8 mouse cellular contexts compared by ENCODE assay signal in genomic region chr3:146450371-146450841, GRCm38 (mm10). TPM values are rescaled to one million over a fixed set of nuclear protein-coding genes. Genes with fewer than 3 reads are reported as not detected.
DNase-seq lines count a peak whose midpoint lies in the region; ATAC-seq and TF ChIP-seq lines count a peak whose summit lies in the region.

No protein-coding gene starts in this region.

- dilution Hi-C loops in CH12.LX (cut with MboI; ENCODE audit: extremely low pct_ligation_motif_present, extremely low pct_unique_long_range_greater_than_20kb, low sequenced_read_pairs) = no loop called here

- TF ChIP-seq POLR2A in CH12.LX (IDR thresholded peaks at IDR 0.05; ENCODE audit: low read depth, low read length) = peak; percentile 99
- TF ChIP-seq POLR2A in testis, adult 2 months (IDR thresholded peaks at IDR 0.05; ENCODE audit: control insufficient read depth, low read depth, low read length) = peak; percentile 87

- peaks cover 9 to 21% of the 10 kb centered on the region in 2 experiments for H3K4me1 ChIP-seq in CH12.LX (ENCODE audit: control insufficient read depth in 1 of 2, insufficient read depth in 2 of 2)
- H3K4me1 ChIP-seq in forebrain, embryonic 12.5 days = peaks cover 5% of the 10 kb centered on the region; the same call in 1 of the 2 replicates
- peaks cover 8% of the 10 kb centered on the region for H3K4me1 ChIP-seq in heart, postnatal 0 days (ENCODE audit: control insufficient read depth, insufficient read depth)
- H3K4me1 ChIP-seq in liver, embryonic 16.5 days (ENCODE audit: control insufficient read depth, low read depth, low read length) = peaks cover 16% of the 10 kb centered on the region
- H3K4me1 ChIP-seq in neural tube, embryonic 13.5 days (replicated peaks) = peaks cover 20% of the 10 kb centered on the region
- peaks cover 13% of the 10 kb centered on the region for H3K4me1 ChIP-seq in testis, adult 2 months (ENCODE audit: control insufficient read depth, insufficient read depth, low read length)

- peak in 1 of 2 experiments; percentile 32; a peak in 2 of 4 replicates for TF ChIP-seq CTCF in CH12.LX (conservative IDR thresholded peaks at IDR 0.05 in 1 of 2, IDR thresholded peaks at IDR 0.05 in 1 of 2; ENCODE audit: low read depth in 2 of 2, low read length in 2 of 2)
- TF ChIP-seq CTCF in heart, postnatal 0 days (IDR thresholded peaks at IDR 0.05; ENCODE audit: low read depth) = peak; percentile 30
- TF ChIP-seq CTCF in testis, adult 2 months (IDR thresholded peaks at IDR 0.05; ENCODE audit: control insufficient read depth, insufficient read depth, insufficient replicate concordance, low read depth, low read length) = no peak

- peak overlapping the region; percentile 77 for H3K9ac ChIP-seq in CH12.LX (ENCODE audit: insufficient read depth, low read depth)
- H3K9ac ChIP-seq in forebrain, embryonic 12.5 days = peak overlapping the region; percentile 54
- peak overlapping the region; percentile 71 for H3K9ac ChIP-seq in heart, postnatal 0 days (replicated peaks; ENCODE audit: low read depth, low read length)
- peak overlapping the region; percentile 79 for H3K9ac ChIP-seq in liver, embryonic 16.5 days (ENCODE audit: low read depth, low read length)
- H3K9ac ChIP-seq in neural tube, embryonic 13.5 days = peak overlapping the region; percentile 73

- H3K27me3 ChIP-seq in CH12.LX (replicated peaks) = no peaks in the 10 kb centered on the region
- H3K27me3 ChIP-seq in forebrain, embryonic 12.5 days = no peaks in the 10 kb centered on the region
- no peaks in the 10 kb centered on the region for H3K27me3 ChIP-seq in heart, postnatal 0 days (ENCODE audit: control insufficient read depth, insufficient read depth, low read length)
- no peaks in the 10 kb centered on the region for H3K27me3 ChIP-seq in liver, embryonic 16.5 days (ENCODE audit: control insufficient read depth, insufficient read depth, low read depth, low read length)
- H3K27me3 ChIP-seq in neural tube, embryonic 13.5 days = no peaks in the 10 kb centered on the region
- H3K27me3 ChIP-seq in testis, adult 2 months (ENCODE audit: control insufficient read depth, insufficient read depth, low read length) = no peaks in the 10 kb centered on the region

- DNase-seq in CH12.LX (ENCODE audit: extremely low read depth) = peak; percentile 99
- DNase-seq in c-Kit-positive CD71-positive TER-119-negative erythroid progenitor cells, embryonic 14.5 days (ENCODE audit: low read depth) = peak; percentile 91
- DNase-seq in heart, postnatal 0 days (ENCODE audit: low spot score) = peak; percentile 93
- peak; percentile 99 for DNase-seq in kidney, postnatal 4 days

- TF ChIP-seq EP300 in CH12.LX (IDR thresholded peaks at IDR 0.05; ENCODE audit: low read length) = no peak
- no peak for TF ChIP-seq EP300 in heart, postnatal 0 days (IDR thresholded peaks at IDR 0.05; ENCODE audit: low read depth)

- peaks cover 3% of the 10 kb centered on the region; the same call in 1 of the 2 replicates for H3K79me2 ChIP-seq in CH12.LX (replicated peaks; ENCODE audit: control insufficient read depth, extremely low read depth, insufficient read depth, poor library complexity, severe bottlenecking)

- H3K9me3 ChIP-seq in CH12.LX (replicated peaks; ENCODE audit: low read length) = no peaks in the 10 kb centered on the region
- peaks cover 6% of the 10 kb centered on the region; the same call in 1 of the 2 replicates for H3K9me3 ChIP-seq in forebrain, embryonic 12.5 days
- H3K9me3 ChIP-seq in heart, postnatal 0 days (replicated peaks; ENCODE audit: control insufficient read depth, low read length) = no peaks in the 10 kb centered on the region
- no peaks in the 10 kb centered on the region for H3K9me3 ChIP-seq in liver, embryonic 16.5 days (replicated peaks; ENCODE audit: control insufficient read depth, low read length)
- H3K9me3 ChIP-seq in neural tube, embryonic 13.5 days = no peaks in the 10 kb centered on the region

- H3K4me3 ChIP-seq in CH12.LX (replicated peaks in 1 of 3; ENCODE audit: low read depth in 2 of 3, low read length in 2 of 3, poor library complexity in 1 of 3) = peak overlapping the region; percentile 64 to 91 (median 89)
- peak overlapping the region; percentile 53 for H3K4me3 ChIP-seq in forebrain, embryonic 12.5 days (replicated peaks)
- peak overlapping the region; percentile 68 for H3K4me3 ChIP-seq in heart, postnatal 0 days (ENCODE audit: low read depth, low read length)
- peak overlapping the region; percentile 72 for H3K4me3 ChIP-seq in liver, embryonic 16.5 days (ENCODE audit: low read depth, low read length)
- peak overlapping the region; percentile 50 for H3K4me3 ChIP-seq in neural tube, embryonic 13.5 days
- peak overlapping the region; percentile 97 for H3K4me3 ChIP-seq in testis, adult 2 months (ENCODE audit: control insufficient read depth, low read depth, low read length)

- peaks cover 2 to 25% of the 10 kb centered on the region in 2 experiments for H3K36me3 ChIP-seq in CH12.LX (replicated peaks in 1 of 2; ENCODE audit: control insufficient read depth in 1 of 2, insufficient read depth in 1 of 2, low read length in 1 of 2)
- 0 out of 2 replicates have a peak, but pooled peaks cover 8% of the 10 kb centered on the region for H3K36me3 ChIP-seq in forebrain, embryonic 12.5 days (replicated peaks)
- H3K36me3 ChIP-seq in heart, postnatal 0 days (replicated peaks; ENCODE audit: control insufficient read depth, insufficient read depth, low read length) = peaks cover 7% of the 10 kb centered on the region; the same call in 1 of the 2 replicates
- H3K36me3 ChIP-seq in liver, embryonic 16.5 days (ENCODE audit: control insufficient read depth, insufficient read depth) = peaks cover 5% of the 10 kb centered on the region; the same call in 1 of the 2 replicates
- peaks cover 8% of the 10 kb centered on the region for H3K36me3 ChIP-seq in neural tube, embryonic 13.5 days
- no peaks in the 10 kb centered on the region for H3K36me3 ChIP-seq in testis, adult 2 months (ENCODE audit: control insufficient read depth, insufficient read depth, low read length)

- no peak for TF ChIP-seq RAD21 in CH12.LX (IDR thresholded peaks at IDR 0.05; ENCODE audit: low read depth, low read length)

- peak overlapping the region; percentile 91 for H3K4me2 ChIP-seq in CH12.LX (ENCODE audit: insufficient read depth, low read depth, poor library complexity, severe bottlenecking)
- peak overlapping the region; percentile 69 for H3K4me2 ChIP-seq in forebrain, embryonic 12.5 days
- peak overlapping the region; percentile 70 for H3K4me2 ChIP-seq in heart, postnatal 0 days (ENCODE audit: low read depth, low read length)
- peak overlapping the region; percentile 93 for H3K4me2 ChIP-seq in liver, embryonic 16.5 days (ENCODE audit: low read depth, low read length)
- peak overlapping the region; percentile 70 for H3K4me2 ChIP-seq in neural tube, embryonic 13.5 days

- in situ Hi-C loops in CH12.LX (cut with MboI; ENCODE audit: low pct_ligation_motif_present, low pct_unique_long_range_greater_than_20kb, low sequenced_read_pairs) = no loop called here

- peak overlapping the region; percentile 29; the same call in 1 of the 2 replicates for H3K27ac ChIP-seq in CH12.LX (ENCODE audit: insufficient read depth, low read depth)
- H3K27ac ChIP-seq in forebrain, embryonic 12.5 days = peak overlapping the region; percentile 58
- H3K27ac ChIP-seq in heart, postnatal 0 days (ENCODE audit: low read depth) = peak overlapping the region; percentile 85
- H3K27ac ChIP-seq in liver, embryonic 16.5 days (ENCODE audit: low read length) = peak overlapping the region; percentile 82
- H3K27ac ChIP-seq in neural tube, embryonic 13.5 days (replicated peaks) = peak overlapping the region; percentile 74
- H3K27ac ChIP-seq in testis, adult 2 months (ENCODE audit: control insufficient read depth, insufficient read depth, low read depth, low read length) = peak overlapping the region; percentile 78

- peak; percentile 99 for ATAC-seq in forebrain, embryonic 12.5 days (ENCODE audit: low FRiP score)
- peak; percentile 100 for ATAC-seq in heart, postnatal 0 days (ENCODE audit: insufficient read depth, low read depth)
- ATAC-seq in liver, embryonic 16.5 days (ENCODE audit: low read depth) = peak; percentile 99
- ATAC-seq in neural tube, embryonic 13.5 days (ENCODE audit: low read depth) = peak; percentile 98

- WGBS in forebrain, embryonic 12.5 days = under 1% methylated on average over 29 of the region's 29 CpGs
- WGBS in heart, postnatal 0 days = under 1% methylated on average over 29 of the region's 29 CpGs
- WGBS in liver, embryonic 16.5 days (ENCODE audit: insufficient replicate concordance) = under 1% methylated on average over 29 of the region's 29 CpGs
- under 1% methylated on average over 29 of the region's 29 CpGs for WGBS in neural tube, embryonic 13.5 days

RNA-seq across cellular contexts. Expression of gene Ctbs, which starts 0.8 kb away (rescaled TPM):
- total RNA-seq in CH12.LX (2012; rRNA removed) (17.1 and 21.4 TPM in 2 replicates), CH12.LX (2014; rRNA removed) (48.8 and 56.9 TPM in 2 replicates)
- 26.5 and 33.5 TPM in 2 replicates for polyA plus RNA-seq in CH12.LX (2012; ENCODE audit: insufficient read length, low read depth)
- polyA plus RNA-seq in forebrain, embryonic 12.5 days (2016; fragmentation: Nextera tagmentation; extraction: Ambion mirVana) = 4.6 and 5.5 TPM in 2 replicates
- total RNA-seq in heart, postnatal 0 days (2014; rRNA removed; ENCODE audit: low replicate concordance) = 4.2 and 11.4 TPM in 2 replicates
- polyA plus RNA-seq in heart, postnatal 0 days (2015; fragmentation: Nextera tagmentation; extraction: Ambion mirVana) = 6.6 and 7.4 TPM in 2 replicates
- 6.2 and 7.2 TPM in 2 replicates for polyA plus RNA-seq in liver, embryonic 16.5 days (2015; fragmentation: Nextera tagmentation; extraction: Ambion mirVana)
- polyA plus RNA-seq in neural tube, embryonic 13.5 days (2015; fragmentation: Nextera tagmentation; extraction: Ambion mirVana) = 5.7 and 6.4 TPM in 2 replicates
- 1.0 and 1.6 TPM in 2 replicates for polyA plus RNA-seq in testis, adult 2 months (2012; rRNA removed)

RNA-seq across cellular contexts. Expression of gene Ssx2ip, which starts 46.0 kb away (rescaled TPM):
- total RNA-seq in CH12.LX (2012; rRNA removed) (29.2 and 32.6 TPM in 2 replicates), CH12.LX (2014; rRNA removed) (31.9 and 39.9 TPM in 2 replicates)
- polyA plus RNA-seq in CH12.LX (2012; ENCODE audit: insufficient read length, low read depth) = 28.0 and 31.3 TPM in 2 replicates
- 33.7 and 34.6 TPM in 2 replicates for polyA plus RNA-seq in forebrain, embryonic 12.5 days (2016; fragmentation: Nextera tagmentation; extraction: Ambion mirVana)
- 6.4 and 13.8 TPM in 2 replicates for total RNA-seq in heart, postnatal 0 days (2014; rRNA removed; ENCODE audit: low replicate concordance)
- polyA plus RNA-seq in heart, postnatal 0 days (2015; fragmentation: Nextera tagmentation; extraction: Ambion mirVana) = 7.3 and 7.6 TPM in 2 replicates
- 60.7 and 67.5 TPM in 2 replicates for polyA plus RNA-seq in liver, embryonic 16.5 days (2015; fragmentation: Nextera tagmentation; extraction: Ambion mirVana)
- polyA plus RNA-seq in neural tube, embryonic 13.5 days (2015; fragmentation: Nextera tagmentation; extraction: Ambion mirVana) = 13.4 and 15.1 TPM in 2 replicates
- 91.9 and 94.7 TPM in 2 replicates for polyA plus RNA-seq in testis, adult 2 months (2012; rRNA removed)

RNA-seq across cellular contexts. Expression of gene Spata1, which starts 49.1 kb away (rescaled TPM):
- total RNA-seq in CH12.LX (2012; rRNA removed) = 1.3 and 2.0 TPM in 2 replicates
- 1.4 and 1.8 TPM in 2 replicates for total RNA-seq in CH12.LX (2014; rRNA removed)
- polyA plus RNA-seq in CH12.LX (2012; ENCODE audit: insufficient read length, low read depth) = 2.6 and 2.9 TPM in 2 replicates
- 6.9 and 7.7 TPM in 2 replicates for polyA plus RNA-seq in forebrain, embryonic 12.5 days (2016; fragmentation: Nextera tagmentation; extraction: Ambion mirVana)
- 0.23 and 0.81 TPM in 2 replicates for total RNA-seq in heart, postnatal 0 days (2014; rRNA removed; ENCODE audit: low replicate concordance)
- 4.1 and 4.4 TPM in 2 replicates for polyA plus RNA-seq in heart, postnatal 0 days (2015; fragmentation: Nextera tagmentation; extraction: Ambion mirVana)
- 1.0 and 1.1 TPM in 2 replicates for polyA plus RNA-seq in liver, embryonic 16.5 days (2015; fragmentation: Nextera tagmentation; extraction: Ambion mirVana)
- 6.2 and 7.2 TPM in 2 replicates for polyA plus RNA-seq in neural tube, embryonic 13.5 days (2015; fragmentation: Nextera tagmentation; extraction: Ambion mirVana)
- 107 and 138 TPM in 2 replicates for polyA plus RNA-seq in testis, adult 2 months (2012; rRNA removed)

RNA-seq across cellular contexts. Expression of gene Gng5, which starts 49.2 kb away (rescaled TPM):
- total RNA-seq in CH12.LX (2012; rRNA removed) (397 and 398 TPM in 2 replicates), CH12.LX (2014; rRNA removed) (630 and 677 TPM in 2 replicates)
- 447 and 603 TPM in 2 replicates for polyA plus RNA-seq in CH12.LX (2012; ENCODE audit: insufficient read length, low read depth)
- 851 and 914 TPM in 2 replicates for polyA plus RNA-seq in forebrain, embryonic 12.5 days (2016; fragmentation: Nextera tagmentation; extraction: Ambion mirVana)
- 349 and 380 TPM in 2 replicates for total RNA-seq in heart, postnatal 0 days (2014; rRNA removed; ENCODE audit: low replicate concordance)
- polyA plus RNA-seq in heart, postnatal 0 days (2015; fragmentation: Nextera tagmentation; extraction: Ambion mirVana) = 1,164 and 1,272 TPM in 2 replicates
- polyA plus RNA-seq in liver, embryonic 16.5 days (2015; fragmentation: Nextera tagmentation; extraction: Ambion mirVana) = 573 and 596 TPM in 2 replicates
- 547 and 548 TPM in 2 replicates for polyA plus RNA-seq in neural tube, embryonic 13.5 days (2015; fragmentation: Nextera tagmentation; extraction: Ambion mirVana)
- polyA plus RNA-seq in testis, adult 2 months (2012; rRNA removed) = 566 and 635 TPM in 2 replicates

Comparison
In these comparisons a context has a peak if more than half of its experiments do, and no peak if none do; other contexts are left out.
1. Peak in every context shown above with its lines: DNase-seq, ATAC-seq, H3K4me3 ChIP-seq and H3K27ac ChIP-seq.
2. H3K27ac ChIP-seq: peak in every context shown above with its lines; median percentile 85 in heart, postnatal 0 days; 82 in liver, embryonic 16.5 days; 78 in testis, adult 2 months; 74 in neural tube, embryonic 13.5 days; 58 in forebrain, embryonic 12.5 days; 29 in CH12.LX.
3. RNA of gene Spata1, which starts 49.1 kb away (polyA plus RNA-seq): 107 to 138 TPM in testis, adult 2 months; 6.9 to 7.7 TPM in forebrain, embryonic 12.5 days, 6.2 to 7.2 TPM in neural tube, embryonic 13.5 days, 4.1 to 4.4 TPM in heart, postnatal 0 days, 2.6 to 2.9 TPM in CH12.LX and 1.0 to 1.1 TPM in liver, embryonic 16.5 days; every median in the first group is over 10 times any median in the second.